Mouse (Mus musculus) myocyte (in vitro differentiated cells): Measurements from ENCODE around the gene Rgs11. TPM values are rescaled to one million over a fixed set of nuclear protein-coding genes. Genes with fewer than 3 reads are reported as not detected.

Experiments
- H3K27me3 ChIP-seq: one replicate; pipeline ENCODE4 v1.6.1; 2011; ENCODE audit not compliant: control insufficient read depth, insufficient read depth, insufficient read length
- H3K36me3 ChIP-seq: one replicate; pipeline ENCODE4 v1.6.1; 2011; ENCODE audit not compliant: control insufficient read depth, insufficient read depth
- H3K4me2 ChIP-seq: one replicate; pipeline ENCODE4 v1.6.1; 2011; ENCODE audit warnings: low read depth, control low read depth
- H3K4me3 ChIP-seq: one replicate; pipeline ENCODE4 v1.5.1; 2011; ENCODE audit warnings: mild to moderate bottlenecking, control low read depth, moderate library complexity
- H3K79me2 ChIP-seq: one replicate; pipeline ENCODE4 v1.6.1; 2011; ENCODE audit not compliant: control insufficient read depth, insufficient read depth
- H3ac ChIP-seq: one replicate; pipeline ENCODE4 v1.6.1; 2011; ENCODE audit not compliant: control insufficient read depth, insufficient read length
- CEBPB ChIP-seq: IDR thresholded peaks from 2 replicates; pipeline ENCODE4 v1.6.1; 2011; ENCODE audit warnings: mild to moderate bottlenecking, moderate library complexity; ENCODE audit not compliant: poor library complexity, insufficient read depth, severe bottlenecking
- E2F4 ChIP-seq: IDR thresholded peaks from one replicate; pipeline ENCODE4 v1.6.1; 2011; ENCODE audit warnings: mild to moderate bottlenecking, control low read depth, moderate library complexity; ENCODE audit not compliant: insufficient read depth
- MAX ChIP-seq: IDR thresholded peaks from one replicate; pipeline ENCODE4 v1.6.1; 2011; ENCODE audit warnings: low read depth, mild to moderate bottlenecking, control low read depth
- MYOD1 ChIP-seq, 3 experiments: IDR thresholded peaks; one replicate each; pipeline ENCODE4 v1.6.1; 2011; ENCODE audit warnings: control low read depth in 2 of 3, low read depth in 2 of 3, mild to moderate bottlenecking in 2 of 3, moderate library complexity in 1 of 3; ENCODE audit not compliant: insufficient read length in 2 of 3, control insufficient read depth in 1 of 3
- MYOG ChIP-seq, 3 experiments: IDR thresholded peaks; one replicate each; pipeline ENCODE4 v1.6.1; 2011; ENCODE audit warnings: control low read depth in 2 of 3, low read depth in 2 of 3, mild to moderate bottlenecking in 2 of 3; ENCODE audit not compliant: insufficient read length in 2 of 3, control insufficient read depth in 1 of 3, insufficient read depth in 1 of 3
- POLR2A ChIP-seq: IDR thresholded peaks from one replicate; pipeline ENCODE4 v1.6.1; 2011; ENCODE audit warnings: low read depth, mild to moderate bottlenecking, control low read depth, moderate library complexity; ENCODE audit not compliant: insufficient read length
- POLR2AphosphoS2 ChIP-seq: IDR thresholded peaks from one replicate; pipeline ENCODE4 v1.6.1; 2011; ENCODE audit warnings: low read depth, control low read depth; ENCODE audit not compliant: insufficient read length
- REST ChIP-seq: IDR thresholded peaks from one replicate; pipeline ENCODE4 v1.6.1; 2011; ENCODE audit warnings: mild to moderate bottlenecking, control low read depth, moderate library complexity; ENCODE audit not compliant: insufficient read depth, insufficient read length
- SRF ChIP-seq: IDR thresholded peaks from one replicate; pipeline ENCODE4 v1.6.1; 2011; ENCODE audit warnings: low read depth; ENCODE audit not compliant: control insufficient read depth, insufficient read length
- TCF12 ChIP-seq: IDR thresholded peaks from one replicate; pipeline ENCODE4 v1.6.1; 2011; ENCODE audit warnings: mild to moderate bottlenecking, control low read depth; ENCODE audit not compliant: poor library complexity, insufficient read depth, severe bottlenecking
- TCF3 ChIP-seq: IDR thresholded peaks from one replicate; pipeline ENCODE4 v1.6.1; 2011; ENCODE audit warnings: low read depth, control low read depth; ENCODE audit not compliant: insufficient read length
- USF1 ChIP-seq: IDR thresholded peaks from one replicate; pipeline ENCODE4 v1.6.1; 2011; ENCODE audit warnings: low read depth, mild to moderate bottlenecking, control low read depth, moderate library complexity
- polyA plus RNA-seq: library from polyadenylated mRNA; unstranded; fragments of >200 nt; fragmentation: generic; extraction: Trizol; gene quantifications from one replicate; pipeline ENCODE4 v1.2.1, GENCODE M21; 2012; ENCODE audit warnings: missing spikeins

Rgs11 gene
- polyA plus RNA-seq, 1 experiment: 0.62 TPM

- no peak overlapping the region for H3K4me3 ChIP-seq
- no peaks in the 10 kb centered on the region for H3K36me3 ChIP-seq
Measured at GRCm38 (mm10) chr17:26225150-26225549, 22.4 kb downstream of the Rgs11 start.

DNA sequence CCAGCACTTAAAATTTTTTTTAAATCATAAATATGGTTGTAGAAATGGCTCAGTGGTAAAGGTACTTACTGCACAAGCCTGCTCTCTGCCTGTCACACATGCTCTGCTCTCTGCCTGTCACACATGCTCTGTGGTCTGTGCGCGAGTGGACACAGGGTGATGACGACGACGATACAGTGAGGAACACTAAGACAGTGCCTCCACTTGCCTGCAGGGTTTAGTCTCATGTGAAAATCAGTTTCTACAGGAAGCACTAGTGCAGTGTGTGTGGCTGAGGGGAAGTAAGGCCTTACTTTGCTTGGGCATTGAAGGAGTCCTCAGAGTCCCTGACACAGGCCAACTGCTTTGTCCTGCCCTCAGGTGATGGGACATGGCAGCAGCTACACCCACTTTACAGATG is 27.0 kb downstream of the Rgs11 start:
- no peak overlapping the region for H3ac ChIP-seq
- no peaks in the 10 kb centered on the region for H3K36me3 ChIP-seq
- H3K79me2 ChIP-seq: no peaks in the 10 kb centered on the region
- no peak overlapping the region for H3K4me2 ChIP-seq
- H3K4me3 ChIP-seq: no peak overlapping the region
- no peaks in the 10 kb centered on the region for H3K27me3 ChIP-seq
- TF ChIP-seq USF1: no peak
- TF ChIP-seq MAX: no peak
- TF ChIP-seq E2F4: no peak

More at GRCm38 (mm10) chr17:26225150-26225549, 22.4 kb downstream of the Rgs11 start:
- no peak overlapping the region for H3ac ChIP-seq
- no peaks in the 10 kb centered on the region for H3K79me2 ChIP-seq
- no peaks in the 10 kb centered on the region for H3K27me3 ChIP-seq
- no peak overlapping the region for H3K4me2 ChIP-seq
- TF ChIP-seq REST: no peak
- TF ChIP-seq POLR2AphosphoS2: no peak
- TF ChIP-seq MAX: no peak
- no peak for TF ChIP-seq USF1
- peak in 2 of 3 experiments; percentile 26 to 63 for TF ChIP-seq MYOG (IDR thresholded peaks at IDR 0.05; ENCODE audit: control insufficient read depth in 1 of 3, insufficient read depth in 1 of 3, insufficient read length in 2 of 3, low read depth in 2 of 3)
- no peak for TF ChIP-seq E2F4
- no peak for TF ChIP-seq POLR2A
- peak in 2 of 3 experiments; percentile 22 to 74 for TF ChIP-seq MYOD1 (IDR thresholded peaks at IDR 0.05; ENCODE audit: control insufficient read depth in 1 of 3, insufficient read length in 2 of 3, low read depth in 2 of 3)
- no peak for TF ChIP-seq TCF12
- no peak for TF ChIP-seq CEBPB
- TF ChIP-seq SRF: no peak
- TF ChIP-seq TCF3: peak; percentile 18

GRCm38 (mm10) chr17:26231156-26231555 is 28.4 kb downstream of the Rgs11 start:
- Histone ChIP-seq H3K36me3 (no peaks in the 10 kb centered on the region), H3K4me2 (no peak overlapping the region), H3K79me2 (no peaks in the 10 kb centered on the region), H3K4me3 (no peak overlapping the region), H3ac (no peak overlapping the region), H3K27me3 (no peaks in the 10 kb centered on the region)
- no peak for TF ChIP-seq SRF
- TF ChIP-seq TCF3: no peak
- no peak for TF ChIP-seq TCF12

- H3K36me3 ChIP-seq: no peaks in the 10 kb centered on the region
- TF ChIP-seq MYOG (IDR thresholded peaks at IDR 0.05; ENCODE audit: control insufficient read depth in 1 of 3, insufficient read depth in 1 of 3, insufficient read length in 2 of 3, low read depth in 2 of 3): no peak
- no peak for TF ChIP-seq TCF3
- TF ChIP-seq CEBPB: no peak
- TF ChIP-seq SRF: no peak
- no peak for TF ChIP-seq USF1
- no peak for TF ChIP-seq TCF12
- TF ChIP-seq E2F4: no peak
- TF ChIP-seq MYOD1 (IDR thresholded peaks at IDR 0.05; ENCODE audit: control insufficient read depth in 1 of 3, insufficient read length in 2 of 3, low read depth in 2 of 3): no peak
- TF ChIP-seq POLR2A: no peak
- TF ChIP-seq REST: no peak
- no peak for TF ChIP-seq POLR2AphosphoS2
- no peak for TF ChIP-seq MAX
- no peaks in the 10 kb centered on the region for H3K27me3 ChIP-seq
- H3ac ChIP-seq: no peak overlapping the region
- no peak overlapping the region for H3K4me3 ChIP-seq
- H3K4me2 ChIP-seq: no peak overlapping the region
- no peaks in the 10 kb centered on the region for H3K79me2 ChIP-seq
Measured at GRCm38 (mm10) chr17:26232863-26233262, 30.1 kb downstream of the Rgs11 start.

DNA sequence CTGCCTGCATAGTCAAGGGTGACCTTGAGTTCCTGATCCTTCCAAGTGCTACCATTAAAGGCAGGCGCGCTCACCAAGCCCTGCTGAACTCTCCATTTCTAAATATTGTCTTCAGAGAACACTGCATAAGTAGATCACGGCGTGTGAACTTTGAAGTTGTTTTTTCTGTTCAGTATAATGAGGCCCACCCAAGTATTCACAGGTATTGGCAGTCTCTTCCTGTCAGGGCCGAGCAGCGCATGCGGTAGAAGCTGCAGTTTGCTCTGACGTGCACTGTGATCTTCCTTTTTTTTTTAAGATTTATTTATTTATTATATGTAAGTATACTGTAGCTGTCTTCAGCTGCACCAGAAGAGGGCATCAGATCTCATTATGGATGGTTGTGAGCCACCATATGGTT is 31.6 kb downstream of the Rgs11 start:
- TF ChIP-seq POLR2A (no peak), TCF3 (no peak), CEBPB (no peak), MAX (no peak), SRF (no peak), TCF12 (no peak), MYOD1 (IDR thresholded peaks at IDR 0.05; ENCODE audit: control insufficient read depth in 1 of 3, insufficient read length in 2 of 3, low read depth in 2 of 3) (no peak), MYOG (IDR thresholded peaks at IDR 0.05; ENCODE audit: control insufficient read depth in 1 of 3, insufficient read depth in 1 of 3, insufficient read length in 2 of 3, low read depth in 2 of 3) (no peak), USF1 (no peak), REST (no peak), POLR2AphosphoS2 (no peak), E2F4 (no peak)
- H3K27me3 ChIP-seq: no peaks in the 10 kb centered on the region
- no peak overlapping the region for H3ac ChIP-seq
- no peaks in the 10 kb centered on the region for H3K36me3 ChIP-seq
- no peaks in the 10 kb centered on the region for H3K79me2 ChIP-seq
- no peak overlapping the region for H3K4me2 ChIP-seq
- no peak overlapping the region for H3K4me3 ChIP-seq
